Mouse (Mus musculus) kidney, embryonic 14.5 days (tissue): ENCODE results near the gene St6galnac4. TPM values are rescaled to one million over a fixed set of nuclear protein-coding genes. Genes with fewer than 3 reads are reported as not detected.
A peak's percentile ranks its signal among the peaks of the same experiment; 100 is the strongest.

Source experiments
- ATAC-seq: fragments of 200-750 bp; cut with Nextera tagmentation; 2 replicates; pipeline ENCODE4 v1.8.0; 2017; ENCODE audit warnings: moderate number of reproducible peaks, mild to moderate bottlenecking, moderate TSS enrichment, moderate library complexity; ENCODE audit not compliant: low FRiP score, low TSS enrichment
- H3K27ac ChIP-seq: fragments of 300-500 bp; sonication (generic); 2 replicates; pipeline ENCODE4 v1.5.1; 2014; ENCODE audit warnings: low read depth, mild to moderate bottlenecking, low read length, moderate library complexity, mixed read lengths
- H3K27me3 ChIP-seq: fragments of 300-500 bp; sonication (generic); 2 replicates; pipeline ENCODE4 v1.6.1; 2014; ENCODE audit warnings: mild to moderate bottlenecking, low read length; ENCODE audit not compliant: control insufficient read depth, insufficient read depth
- H3K36me3 ChIP-seq: fragments of 300-500 bp; sonication (generic); 2 replicates; pipeline ENCODE4 v1.6.1; 2014; ENCODE audit warnings: low read length, mixed read lengths; ENCODE audit not compliant: control insufficient read depth, insufficient read depth
- H3K4me1 ChIP-seq: fragments of 300-500 bp; sonication (generic); 2 replicates; pipeline ENCODE4 v1.6.1; 2014; ENCODE audit warnings: low read length, mixed read lengths; ENCODE audit not compliant: control insufficient read depth, insufficient read depth
- H3K4me2 ChIP-seq: fragments of 300-500 bp; sonication (generic); replicated peaks from 2 replicates; pipeline ENCODE4 v1.6.1; 2014; ENCODE audit warnings: low read depth, mild to moderate bottlenecking, low read length
- H3K4me3 ChIP-seq: fragments of 300-500 bp; sonication (generic); 2 replicates; pipeline ENCODE4 v1.5.1; 2014; ENCODE audit warnings: mild to moderate bottlenecking, low read length
- H3K9ac ChIP-seq: fragments of 300-500 bp; sonication (generic); 2 replicates; pipeline ENCODE4 v1.6.1; 2014; ENCODE audit warnings: low read depth, mild to moderate bottlenecking, low read length, moderate library complexity
- H3K9me3 ChIP-seq: fragments of 300-500 bp; sonication (generic); 2 replicates; pipeline ENCODE4 v1.6.1; 2016; ENCODE audit warnings: low read length; ENCODE audit not compliant: control insufficient read depth
- WGBS: fragments of 180-500 bp; shearing (Covaris S2); extraction: QIAGEN DNeasy Blood & Tissue Kit; methylation state at CpG from one replicate; pipeline ENCODE4 v1.1.7; 2014; 5-methylcytosine and 5-hydroxymethylcytosine counted together
- polyA plus RNA-seq: library from polyadenylated mRNA; unstranded; fragments of >200 nt; fragmentation: Nextera tagmentation; extraction: Ambion mirVana; gene quantifications from 2 replicates; pipeline ENCODE4 v1.2.1, GENCODE M21; 2014

The St6galnac4 gene
- polyA plus RNA-seq, 1 experiment from 2014 or later, result 20.0 TPM

DNA sequence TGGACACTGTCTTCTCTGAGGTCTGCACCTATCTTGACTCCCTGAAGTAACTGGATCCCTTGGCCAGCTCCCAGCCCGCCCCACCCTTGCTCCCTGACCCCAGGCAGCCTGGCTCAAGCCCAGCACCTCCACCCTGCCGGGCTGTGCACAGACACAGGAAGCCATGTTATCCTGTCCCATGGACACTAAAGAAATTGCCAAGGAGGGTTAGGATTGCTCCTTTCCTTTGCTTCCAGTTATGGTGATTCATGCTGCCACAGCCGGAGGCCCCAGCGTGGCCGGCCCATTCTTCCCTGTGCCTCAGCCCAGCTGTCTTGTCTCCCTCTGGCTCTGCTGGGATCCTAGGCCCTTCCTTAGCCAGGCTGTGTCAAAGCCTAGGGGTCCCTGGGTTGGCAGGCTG is 46.8 kb downstream of the St6galnac4 start:
- H3K9ac ChIP-seq, result 0 out of 2 replicates have a peak overlapping the region, but pooled peaks have one; percentile 18
- H3K4me3 ChIP-seq, result no peak overlapping the region
- no peaks in the 10 kb centered on the region for H3K36me3 ChIP-seq
- H3K4me1 ChIP-seq, result peaks cover 26% of the 10 kb centered on the region
- peak overlapping the region; percentile 47; the same call in 1 of the 2 replicates for H3K27ac ChIP-seq
- no peak overlapping the region for H3K4me2 ChIP-seq
- WGBS, result 45% methylated on average over 5 of the region's 5 CpGs
- no peak for ATAC-seq
- H3K27me3 ChIP-seq, result no peaks in the 10 kb centered on the region
- H3K9me3 ChIP-seq, result no peaks in the 10 kb centered on the region

DNA sequence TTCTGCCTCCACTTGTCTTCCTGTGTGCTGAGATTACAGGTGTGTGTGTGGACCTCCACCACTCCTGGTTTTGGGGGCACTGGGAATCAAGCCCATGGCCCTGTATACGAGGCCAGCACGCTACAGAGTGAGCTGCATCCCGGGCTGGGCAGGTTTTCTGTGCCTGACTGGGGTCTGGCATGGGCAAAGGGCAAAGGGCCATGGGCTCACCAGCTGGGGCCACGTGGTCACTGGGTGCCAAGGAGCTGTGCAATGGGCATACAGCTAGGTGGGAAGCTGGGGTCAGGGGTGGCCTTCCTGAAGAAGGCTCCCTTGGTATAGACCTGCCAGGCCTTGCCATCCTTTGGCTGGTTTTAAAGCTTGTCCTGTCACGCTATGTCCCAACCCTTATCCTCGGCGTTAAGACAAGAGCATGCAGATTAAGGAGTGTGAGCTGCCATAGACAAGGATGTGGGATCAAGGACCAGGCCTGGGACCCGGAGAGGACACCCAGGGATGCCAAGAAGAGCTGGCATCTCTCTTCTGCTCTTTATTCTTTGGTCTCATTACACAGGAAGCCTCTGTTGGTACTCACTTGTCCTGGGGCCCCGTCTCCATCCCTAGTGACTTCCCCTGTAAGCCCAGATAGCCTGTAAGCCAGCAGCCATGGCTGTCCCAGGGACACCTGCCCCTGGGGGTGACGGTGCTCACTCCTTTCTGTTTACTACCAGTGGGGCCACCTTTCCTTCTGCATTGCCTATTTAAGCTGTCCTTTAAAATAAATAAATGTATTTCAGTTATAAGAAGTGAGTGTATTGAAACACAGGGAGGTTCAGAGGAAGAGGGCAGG is 47.6 kb downstream of the St6galnac4 start:
- no peaks in the 10 kb centered on the region for H3K27me3 ChIP-seq
- no peak overlapping the region for H3K4me3 ChIP-seq
- H3K27ac ChIP-seq, result no peak overlapping the region
- H3K4me1 ChIP-seq, result peaks cover 17% of the 10 kb centered on the region
- no peak overlapping the region for H3K9ac ChIP-seq
- WGBS, result 90% methylated on average over 10 of the region's 10 CpGs
- H3K36me3 ChIP-seq, result no peaks in the 10 kb centered on the region
- H3K9me3 ChIP-seq, result no peaks in the 10 kb centered on the region
- no peak for ATAC-seq
- H3K4me2 ChIP-seq, result no peak overlapping the region

DNA sequence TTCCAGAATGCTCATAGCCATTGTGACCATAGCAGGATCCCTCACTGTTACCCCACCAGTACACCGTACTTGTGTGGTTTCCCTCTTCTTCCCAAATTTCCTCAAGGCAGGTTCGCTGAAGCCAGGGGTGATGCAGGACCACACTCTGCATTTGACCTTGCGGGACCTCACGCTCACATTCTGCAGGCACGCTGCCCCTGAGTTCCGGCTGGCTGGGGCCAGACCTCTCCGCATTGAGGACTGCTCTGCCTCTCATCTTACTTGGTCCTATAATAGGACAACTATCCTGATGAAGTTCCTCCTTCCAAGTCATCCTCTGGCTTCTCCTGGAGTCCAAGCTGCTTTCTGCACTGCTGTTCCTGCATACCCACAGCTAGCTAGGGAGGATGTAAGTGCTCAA is 49.7 kb downstream of the St6galnac4 start:
- Histone ChIP-seq H3K9ac (no peak overlapping the region), H3K4me2 (no peak overlapping the region), H3K4me1 (peaks cover 16% of the 10 kb centered on the region), H3K36me3 (no peaks in the 10 kb centered on the region), H3K27ac (peak overlapping the region; percentile 21; the same call in 1 of the 2 replicates), H3K9me3 (no peaks in the 10 kb centered on the region), H3K4me3 (no peak overlapping the region), H3K27me3 (no peaks in the 10 kb centered on the region)
- ATAC-seq, result no peak
- 71% methylated on average over 7 of the region's 7 CpGs for WGBS

DNA sequence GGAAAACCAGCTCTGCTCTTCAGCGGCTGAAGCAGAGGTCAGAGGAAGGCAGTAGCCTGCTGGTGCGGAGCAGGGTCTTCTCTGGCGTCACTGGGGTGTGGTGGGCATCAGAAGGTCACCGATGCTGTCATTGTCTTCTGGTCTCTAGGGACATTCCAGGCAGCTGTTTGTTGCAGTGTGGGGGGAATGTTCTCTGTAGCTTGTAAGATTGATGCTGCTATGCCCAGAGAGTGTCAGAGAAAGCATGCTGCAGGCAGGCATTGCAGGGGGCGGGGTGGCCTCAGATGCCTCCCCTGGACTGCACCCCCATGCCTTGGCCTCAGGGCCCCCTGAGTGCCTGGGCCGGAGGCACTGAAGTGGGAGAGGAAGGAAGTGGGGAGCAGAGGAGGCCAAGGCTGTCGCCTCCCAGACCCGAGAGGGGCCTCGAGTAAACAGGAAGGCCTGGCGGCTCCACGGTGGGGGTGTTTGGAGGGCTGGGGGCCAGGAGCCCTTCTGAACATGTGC is 50.9 kb downstream of the St6galnac4 start:
- H3K27me3 ChIP-seq, result no peaks in the 10 kb centered on the region
- H3K36me3 ChIP-seq, result no peaks in the 10 kb centered on the region
- 0 out of 2 replicates have a peak overlapping the region, but pooled peaks have one; percentile 1 for H3K4me2 ChIP-seq
- 12% methylated on average over 11 of the region's 11 CpGs for WGBS
- H3K9ac ChIP-seq, result no peak overlapping the region
- H3K9me3 ChIP-seq, result no peaks in the 10 kb centered on the region
- H3K4me3 ChIP-seq, result no peak overlapping the region
- peaks cover 16% of the 10 kb centered on the region for H3K4me1 ChIP-seq
- peak overlapping the region; percentile 71 for H3K27ac ChIP-seq
- ATAC-seq, result peak; percentile 71

DNA sequence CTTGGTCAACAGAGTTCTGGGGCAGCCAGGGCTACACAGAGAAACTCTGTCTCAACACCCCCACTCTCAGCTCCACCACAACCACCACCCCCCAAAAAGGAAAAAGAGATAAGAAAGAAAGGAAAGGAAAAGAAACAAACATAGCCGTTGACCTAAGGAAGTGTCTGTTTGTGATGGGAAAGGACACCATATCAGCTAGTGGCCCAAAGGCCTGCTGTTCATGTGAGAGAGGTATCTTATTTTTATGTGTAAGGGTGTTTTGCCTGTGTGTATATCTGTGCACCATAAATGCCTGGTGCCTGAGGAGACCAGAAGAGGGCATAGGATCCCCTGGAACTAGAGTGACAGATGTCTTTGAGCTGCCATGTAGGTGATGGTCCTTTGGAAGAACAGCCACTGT is 52.7 kb downstream of the St6galnac4 start:
- H3K4me1 ChIP-seq, result peaks cover 10% of the 10 kb centered on the region
- no peak for ATAC-seq

DNA sequence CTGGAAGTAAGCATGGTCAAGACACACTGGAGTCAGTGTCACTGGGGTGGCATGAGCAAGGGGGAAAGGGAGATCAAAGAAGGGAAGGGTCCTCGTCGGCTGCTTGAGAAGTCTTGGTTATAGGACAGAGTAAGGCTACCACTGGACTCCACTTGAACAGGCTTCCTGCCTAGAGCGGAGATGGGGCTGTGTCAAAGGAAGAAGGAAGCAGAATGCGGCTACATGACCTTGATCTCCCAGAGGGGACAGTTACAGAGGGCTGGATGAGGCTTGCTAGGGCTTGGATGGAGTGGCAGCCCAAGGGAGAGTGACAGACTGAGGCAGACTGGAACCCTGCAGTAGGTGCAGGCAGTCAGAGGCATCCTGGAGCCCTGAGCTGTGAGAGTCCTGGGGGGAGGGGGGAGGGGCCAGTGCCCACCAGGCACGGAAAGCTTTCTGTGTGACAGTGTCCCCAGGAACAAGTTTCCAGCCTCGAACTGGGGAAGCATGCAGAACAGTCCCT is 53.7 kb downstream of the St6galnac4 start:
- no peaks in the 10 kb centered on the region for H3K9me3 ChIP-seq
- 56% methylated on average over 6 of the region's 6 CpGs for WGBS
- H3K4me3 ChIP-seq, result no peak overlapping the region
- no peak overlapping the region for H3K4me2 ChIP-seq
- H3K4me1 ChIP-seq, result peaks cover 10% of the 10 kb centered on the region
- ATAC-seq, result no peak
- no peaks in the 10 kb centered on the region for H3K27me3 ChIP-seq
- H3K36me3 ChIP-seq, result no peaks in the 10 kb centered on the region
- H3K9ac ChIP-seq, result no peak overlapping the region
- no peak overlapping the region for H3K27ac ChIP-seq

More for the DNA sequence above, 52.7 kb downstream of the St6galnac4 start:
- Histone ChIP-seq H3K9me3 (no peaks in the 10 kb centered on the region), H3K36me3 (no peaks in the 10 kb centered on the region), H3K4me2 (no peak overlapping the region), H3K4me3 (no peak overlapping the region), H3K27me3 (no peaks in the 10 kb centered on the region), H3K9ac (no peak overlapping the region), H3K27ac (no peak overlapping the region)
- 69% methylated on average over 1 of the region's 1 CpGs for WGBS

DNA sequence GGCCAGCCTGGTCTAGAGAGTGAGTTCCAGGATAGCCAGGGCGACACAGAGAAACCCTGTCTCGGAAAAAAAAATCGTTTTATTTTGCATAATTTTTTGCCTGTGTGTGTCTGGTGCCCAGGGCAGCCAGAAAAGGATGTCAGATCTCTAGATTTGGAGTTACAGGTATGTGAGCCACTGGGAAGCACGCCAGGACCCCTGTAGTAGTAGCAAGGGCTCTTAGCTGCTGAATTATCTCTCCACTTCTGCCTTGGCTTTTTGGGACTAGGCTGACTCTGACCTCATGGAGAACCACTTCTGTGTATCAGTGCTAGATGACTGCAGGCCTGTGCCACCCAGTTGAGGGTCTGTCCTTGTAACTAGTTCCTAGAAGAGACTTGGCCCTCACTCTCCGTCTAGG is 54.9 kb downstream of the St6galnac4 start:
- Histone ChIP-seq H3K9ac (no peak overlapping the region), H3K27me3 (no peaks in the 10 kb centered on the region), H3K27ac (no peak overlapping the region), H3K4me2 (no peak overlapping the region), H3K36me3 (no peaks in the 10 kb centered on the region), H3K4me1 (peaks cover 15% of the 10 kb centered on the region), H3K4me3 (no peak overlapping the region), H3K9me3 (no peaks in the 10 kb centered on the region)
- WGBS, result 86% methylated on average over 5 of the region's 5 CpGs
- ATAC-seq, result no peak

DNA sequence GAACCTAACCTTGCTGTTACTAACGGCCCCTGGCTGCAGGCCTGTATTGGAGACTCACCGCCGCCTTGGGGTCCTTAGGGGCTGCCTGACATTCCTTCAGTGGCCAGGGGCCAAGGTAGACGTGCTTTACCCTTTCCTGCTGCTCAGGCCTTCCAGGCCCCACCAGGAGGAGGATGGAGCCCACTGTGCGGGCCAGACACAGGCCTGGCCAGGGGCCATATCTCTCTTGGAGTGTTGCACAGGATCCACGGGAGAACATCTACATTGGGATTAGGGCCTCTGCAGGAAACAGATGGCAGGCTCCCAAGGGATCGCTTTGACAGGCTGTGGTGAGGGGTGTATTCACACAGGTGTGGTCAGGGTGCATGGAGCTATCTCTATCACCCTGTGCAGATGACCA is 55.9 kb downstream of the St6galnac4 start:
- no peak overlapping the region for H3K4me3 ChIP-seq
- H3K36me3 ChIP-seq, result no peaks in the 10 kb centered on the region
- H3K4me2 ChIP-seq, result no peak overlapping the region
- no peak overlapping the region for H3K9ac ChIP-seq
- no peak for ATAC-seq
- H3K27me3 ChIP-seq, result no peaks in the 10 kb centered on the region
- H3K9me3 ChIP-seq, result no peaks in the 10 kb centered on the region
- 63% methylated on average over 7 of the region's 7 CpGs for WGBS
- peaks cover 11% of the 10 kb centered on the region for H3K4me1 ChIP-seq
- no peak overlapping the region for H3K27ac ChIP-seq

DNA sequence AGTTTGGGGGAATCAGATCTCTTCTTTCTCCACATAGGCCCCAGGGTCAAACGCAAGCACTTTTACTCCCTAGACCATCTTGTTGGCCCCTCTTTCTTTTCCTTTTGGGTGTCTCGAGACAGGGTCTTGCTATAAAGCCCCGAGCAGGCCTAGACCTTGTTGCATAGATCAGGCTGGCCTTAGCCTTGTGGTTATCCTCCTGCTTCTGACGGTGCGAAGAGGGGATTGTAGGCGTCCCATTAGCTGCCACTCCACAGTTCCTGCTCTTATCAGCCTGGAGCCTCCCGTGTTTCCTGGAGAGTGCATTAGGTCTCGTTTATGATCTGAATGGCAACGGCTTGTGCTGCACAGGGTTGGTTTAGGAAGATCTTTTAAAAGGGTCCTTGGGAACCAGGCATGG is 57.2 kb downstream of the St6galnac4 start:
- ATAC-seq, result no peak
- Histone ChIP-seq H3K9ac (no peak overlapping the region), H3K4me1 (peaks cover 6% of the 10 kb centered on the region; the same call in 1 of the 2 replicates), H3K4me2 (no peak overlapping the region), H3K27me3 (no peaks in the 10 kb centered on the region), H3K9me3 (no peaks in the 10 kb centered on the region), H3K36me3 (no peaks in the 10 kb centered on the region), H3K4me3 (no peak overlapping the region), H3K27ac (no peak overlapping the region)
- WGBS, result 61% methylated on average over 9 of the region's 9 CpGs
